Mouse (Mus musculus) lung, postnatal 36 days (tissue): ENCODE measurements at regions not wholly inside any gene's neighbourhood (a gene's known extent, or its start where the extent isn't known, plus 50 kb on each side); places are given as distances from the start of the nearest gene placed in this dataset.

Experiments
- DNase-seq: peaks from one replicate; pipeline ENCODE4 v3.0.0; 2022; ENCODE audit warnings: mixed read lengths

DNA sequence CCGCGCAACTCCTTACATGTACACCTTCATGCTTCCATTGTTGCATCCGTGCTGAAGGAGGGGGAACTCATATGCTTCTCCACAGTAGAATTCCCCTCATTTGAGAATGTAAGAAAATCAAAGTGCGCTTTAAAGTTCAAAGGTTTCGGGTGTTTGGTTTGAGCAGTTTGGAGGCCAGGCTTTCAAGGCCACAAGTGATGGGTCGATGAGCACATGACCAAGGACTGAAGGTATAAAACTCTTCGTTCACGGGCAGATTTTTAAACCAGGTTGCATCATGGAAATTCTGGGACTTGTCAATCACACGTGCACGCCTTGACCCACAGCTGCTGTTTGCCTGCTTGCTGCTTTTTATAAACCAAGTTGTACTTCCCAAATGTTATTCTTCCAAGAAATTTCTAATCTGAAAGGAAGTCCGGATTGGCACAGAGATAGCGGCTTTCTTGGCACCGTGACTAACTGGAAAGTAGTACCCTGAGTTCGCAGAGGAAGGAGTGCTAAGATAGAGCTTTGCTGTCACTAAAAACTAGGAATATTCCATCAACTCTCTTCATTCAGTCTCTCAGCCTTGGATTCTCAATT, 132.7 kb upstream of the Myt1l start:
- DNase-seq = peak; percentile 59

DNA sequence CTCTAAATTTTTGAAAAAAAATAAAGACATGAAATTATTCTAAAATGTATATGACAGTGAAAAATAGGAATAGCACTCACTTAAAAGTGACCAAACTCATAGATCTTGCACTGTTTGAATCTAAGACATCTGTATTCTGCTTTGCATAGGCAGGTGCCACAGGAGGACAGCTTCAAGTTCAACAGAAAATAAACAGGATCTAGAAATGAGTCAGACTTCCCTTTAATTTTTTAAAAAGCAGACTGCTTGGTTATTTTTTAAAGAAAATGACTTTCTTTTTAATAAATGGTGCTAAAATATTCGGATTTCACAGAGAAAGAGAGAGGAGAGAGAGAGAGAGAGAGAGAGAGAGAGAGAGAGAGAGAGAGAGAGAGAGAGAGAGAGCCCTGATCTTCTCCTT, 123.8 kb upstream of the Myt1l start:
- no peak for DNase-seq

DNA sequence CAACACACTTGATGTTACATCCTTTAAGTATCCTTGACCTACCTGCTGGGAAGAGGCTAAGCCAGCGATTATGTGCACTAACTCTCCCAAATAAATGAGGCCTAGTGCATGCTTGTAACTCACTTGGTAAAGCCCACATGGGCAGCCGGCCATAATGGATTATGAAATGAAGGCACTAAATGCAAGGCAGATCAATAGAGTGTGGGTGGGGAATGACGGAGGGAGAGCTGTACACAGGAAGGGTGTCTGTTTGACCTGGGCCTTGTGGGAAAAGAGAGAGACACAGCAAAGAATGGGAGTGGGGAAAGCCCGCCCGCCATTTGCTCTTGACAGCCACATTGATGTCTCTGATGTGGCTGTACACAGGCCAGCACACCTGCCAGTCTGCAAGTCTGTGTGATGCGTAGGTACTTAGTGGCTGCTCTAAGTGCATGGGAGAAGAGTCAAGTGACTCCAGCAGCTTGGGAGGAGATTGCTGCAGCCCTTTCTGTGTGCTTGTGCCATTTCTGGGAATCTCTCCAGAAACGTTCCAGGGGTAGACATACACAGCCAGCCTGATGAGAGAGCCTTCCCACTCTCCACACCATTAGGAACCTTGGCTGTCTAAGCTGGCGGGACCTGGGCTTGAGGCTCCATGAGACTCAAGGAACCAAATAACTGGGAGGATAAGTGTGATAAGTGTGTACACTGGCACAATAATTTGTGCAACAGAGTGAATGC, 118.7 kb upstream of the Myt1l start:
- no peak for DNase-seq

DNA sequence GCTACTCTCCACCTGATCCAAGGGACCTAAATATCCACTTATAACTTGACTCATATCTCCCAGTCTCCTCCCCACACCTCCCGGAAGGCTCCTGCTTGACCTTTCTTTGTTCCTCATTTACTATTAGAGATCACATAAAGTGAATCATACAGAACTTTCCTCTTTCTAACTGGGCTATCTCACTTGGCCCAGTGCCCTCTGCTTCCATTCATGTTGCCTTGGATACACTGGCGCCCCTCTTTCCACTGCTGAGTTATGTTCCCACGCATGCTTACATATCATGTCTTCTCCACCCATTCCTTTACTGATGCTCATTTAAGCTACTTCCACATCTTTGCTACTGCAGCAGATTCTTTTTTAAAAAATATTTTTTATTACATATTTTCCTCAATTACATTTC, 94.2 kb upstream of the Myt1l start:
- no peak for DNase-seq

DNA sequence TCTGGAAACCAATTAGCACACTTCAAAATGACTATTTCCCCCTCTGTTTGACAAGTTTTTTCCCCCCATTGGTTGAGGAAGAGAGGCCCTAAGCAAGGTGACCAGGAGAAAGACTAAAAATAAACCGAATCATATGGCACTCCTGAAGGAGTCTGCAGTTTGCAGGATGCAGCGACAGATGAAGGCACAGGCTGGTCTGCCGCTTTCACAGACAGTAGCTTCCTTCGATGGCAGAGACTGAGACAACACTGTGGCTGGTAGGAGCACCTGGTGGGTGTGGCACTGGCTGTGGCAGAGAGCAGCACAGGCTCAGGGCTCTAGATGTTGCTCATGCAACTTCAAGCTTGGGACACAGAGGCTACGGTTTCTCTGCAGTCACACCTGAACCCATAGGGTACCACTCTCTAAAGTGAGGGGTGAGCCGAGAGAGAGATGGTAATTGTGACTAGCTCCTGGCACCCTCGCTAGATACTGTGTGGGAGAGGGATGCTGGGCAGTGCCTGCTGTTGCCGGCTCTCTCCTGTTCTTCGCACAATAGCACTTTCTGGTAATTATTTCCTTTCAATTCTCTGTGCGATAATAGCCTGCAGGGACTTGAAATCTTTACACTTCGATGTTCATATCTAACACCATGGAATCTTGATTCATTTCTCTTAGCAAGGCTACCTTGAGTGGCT, 88.7 kb upstream of the Myt1l start:
- DNase-seq = no peak

DNA sequence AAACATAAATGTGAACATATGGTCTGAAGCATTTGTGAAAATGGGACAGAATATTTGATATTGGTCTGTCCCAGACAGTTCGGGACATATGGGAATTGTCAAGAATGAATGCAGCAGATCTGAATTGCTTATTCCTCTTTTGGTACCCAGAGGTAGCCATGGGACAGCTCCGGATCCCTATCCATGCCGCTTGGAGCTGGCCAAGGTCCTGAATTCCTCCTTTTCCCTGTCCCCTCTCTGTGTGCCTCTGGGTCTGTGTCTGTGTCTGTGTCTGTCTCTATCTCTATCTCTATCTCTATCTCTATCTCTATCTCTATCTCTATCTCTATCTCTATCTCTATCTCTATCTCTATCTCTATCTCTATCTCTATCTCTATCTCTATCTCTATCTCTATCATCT, 63.0 kb upstream of the Myt1l start:
- DNase-seq = peak; percentile 13
